Mouse (Mus musculus) lung, postnatal 0 days (tissue): ENCODE measurements around the gene Adrm1.

Experiments used
- CTCF ChIP-seq: IDR thresholded peaks from 2 replicates; pipeline ENCODE4 v1.5.1; 2016; ENCODE audit warnings: antibody characterized with exemption, mild to moderate bottlenecking
- EP300 ChIP-seq: IDR thresholded peaks from 2 replicates; pipeline ENCODE4 v1.6.1; 2016; ENCODE audit warnings: antibody characterized with exemption, mild to moderate bottlenecking, control low read depth

DNA sequence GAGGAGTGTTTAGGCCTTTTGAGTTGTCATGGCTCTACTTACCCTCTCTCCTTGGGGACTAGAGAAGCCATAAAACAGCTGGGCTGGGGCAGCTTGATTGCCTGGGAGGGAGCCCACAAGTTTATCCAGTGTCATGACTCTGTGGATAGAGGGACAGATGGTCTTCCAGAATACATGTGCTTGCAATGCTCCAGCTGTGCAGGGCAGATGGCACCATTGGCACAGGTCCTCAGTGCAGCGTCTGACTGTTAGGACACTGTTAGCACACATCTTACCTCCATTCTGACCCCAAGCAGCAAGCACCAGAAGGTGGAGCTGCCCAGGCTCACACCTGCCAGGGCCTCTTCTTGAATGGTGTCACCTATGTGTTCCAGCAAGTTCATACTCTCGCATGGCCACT lies 5.4 kb upstream of the Adrm1 start:
- TF ChIP-seq CTCF = no peak
- no peak for TF ChIP-seq EP300
